Mouse (Mus musculus): ENCODE data around the gene Lrig2.

DNA sequence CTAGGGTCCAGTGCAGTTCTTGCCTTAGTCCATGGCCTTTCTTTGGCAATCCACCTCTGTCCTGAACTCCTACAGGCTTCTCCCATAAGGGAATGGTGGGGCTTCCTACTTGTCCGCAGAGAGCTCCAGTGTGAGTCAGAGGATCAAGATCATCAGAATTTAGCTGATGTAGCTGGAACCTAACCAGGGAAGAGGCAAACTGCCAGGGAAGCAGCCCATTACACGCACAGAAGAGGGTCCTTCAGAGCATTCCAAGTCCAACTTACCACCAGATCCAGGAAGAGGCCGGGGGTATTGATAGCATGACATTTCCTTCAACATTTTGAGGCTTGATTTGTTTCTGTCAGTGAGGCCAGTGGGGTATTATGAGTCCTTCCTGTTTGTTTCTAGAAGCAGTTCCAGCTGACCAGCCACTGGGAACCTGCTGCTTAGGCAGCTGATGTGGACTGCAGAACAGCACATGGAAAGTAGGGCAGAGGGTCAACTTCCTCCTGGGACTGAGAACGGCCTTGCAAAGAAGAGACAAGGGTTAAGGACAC is 11.7 kb upstream of the Lrig2 start:
- TF ChIP-seq CTCF (IDR thresholded peaks at IDR 0.05; ENCODE audit: low read depth) (no peak), EP300 (IDR thresholded peaks at IDR 0.05; ENCODE audit: low read depth) (no peak)

Measured in liver, postnatal 0 days (tissue).